Mouse (Mus musculus): ENCODE measurements at regions not wholly inside any gene's neighbourhood (a gene's known extent, or its start where the extent isn't known, plus 50 kb on each side); places are given as distances from the start of the nearest gene placed in this dataset.

DNA sequence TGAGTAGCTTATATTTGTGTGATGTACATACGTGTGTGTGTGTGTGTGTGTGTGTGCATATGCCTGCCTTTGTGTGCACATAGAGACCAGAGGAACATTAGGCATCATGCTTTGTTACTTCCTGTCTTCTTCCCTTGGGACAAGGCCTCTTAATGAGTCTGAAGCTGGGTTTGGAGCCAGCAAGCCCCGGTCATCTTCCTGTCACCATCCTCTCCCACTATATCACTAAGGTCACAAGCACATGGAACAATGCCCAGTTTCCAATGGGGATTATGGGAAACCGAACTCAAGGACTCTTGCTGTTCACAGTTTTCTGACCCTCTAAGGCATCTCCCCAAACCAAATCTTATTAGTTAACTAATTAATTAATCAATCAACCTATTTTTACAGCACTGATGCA, 60.7 kb upstream of the Map4k3 start:
- TF ChIP-seq E2F4 (IDR thresholded peaks at IDR 0.05; ENCODE audit: insufficient replicate concordance, low read depth, low read length) (no peak), JUN (IDR thresholded peaks at IDR 0.05; ENCODE audit: insufficient read depth, low read depth, low read length) (no peak), ETS1 (conservative IDR thresholded peaks at IDR 0.05; ENCODE audit: low read depth, low read length) (no peak), POLR2A (IDR thresholded peaks at IDR 0.05; ENCODE audit: low read depth, low read length) (no peak), MAX (IDR thresholded peaks at IDR 0.05; ENCODE audit: low read length) (no peak), ZNF384 (IDR thresholded peaks at IDR 0.05; ENCODE audit: low read depth, low read length) (no peak), CTCF (conservative IDR thresholded peaks at IDR 0.05 in 1 of 2, IDR thresholded peaks at IDR 0.05 in 1 of 2; ENCODE audit: low read depth in 2 of 2, low read length in 2 of 2) (no peak), USF1 (IDR thresholded peaks at IDR 0.05; ENCODE audit: low read depth, low read length) (no peak), MXI1 (IDR thresholded peaks at IDR 0.05; ENCODE audit: low read depth, low read length) (no peak), MEF2A (IDR thresholded peaks at IDR 0.05; ENCODE audit: borderline replicate concordance, low read depth, low read length) (no peak), MAZ (IDR thresholded peaks at IDR 0.05; ENCODE audit: low read depth, low read length) (no peak)

Measured in CH12.LX (cell line).